Mouse (Mus musculus): ENCODE data around the gene Trappc3. TPM values are rescaled to one million over a fixed set of nuclear protein-coding genes. Genes with fewer than 3 reads are reported as not detected.
A peak's percentile ranks its signal among the peaks of the same experiment; 100 is the strongest.

Trappc3 gene
- total and polyA plus RNA-seq, 3 experiments = 36.2 to 98.3 (median 61.2) TPM

DNA sequence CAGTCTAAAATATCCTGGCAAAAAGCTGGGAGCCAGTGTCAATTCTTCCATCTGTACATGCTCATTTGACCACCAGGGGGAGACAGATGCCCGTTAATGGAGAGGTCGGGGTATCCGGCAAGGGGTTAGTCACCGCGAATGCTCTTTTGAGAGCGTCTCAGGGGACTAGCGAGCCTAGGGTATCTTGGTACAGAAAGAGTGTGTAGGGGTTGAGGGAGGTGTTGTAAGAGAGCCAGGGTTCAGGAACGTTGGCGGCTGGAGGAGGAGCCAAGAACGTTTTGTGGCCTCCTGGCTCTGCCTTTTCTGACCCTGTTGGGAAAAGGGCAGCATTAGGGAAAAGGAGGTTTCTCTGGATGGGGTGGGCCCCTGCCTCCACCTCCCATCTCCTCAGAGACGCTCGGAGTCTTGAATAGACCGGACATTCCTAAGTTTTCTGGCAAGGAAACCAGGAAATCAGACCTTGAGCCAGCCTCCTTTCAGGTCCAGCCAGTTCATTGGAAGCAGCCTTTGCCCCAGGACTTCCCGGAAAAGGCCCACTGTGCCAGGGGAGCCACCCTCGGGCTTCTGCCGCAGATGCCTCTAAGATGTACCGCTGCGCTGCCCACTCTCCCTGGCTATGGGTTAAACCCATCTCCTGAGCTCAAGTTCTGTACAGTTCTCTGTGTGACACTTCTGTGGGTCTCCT lies 34.9 kb upstream of the Trappc3 start:
- Histone ChIP-seq H3K27me3 (ENCODE audit: insufficient read depth, low read length) (peaks cover 9% of the 10 kb centered on the region; the same call in 1 of the 2 replicates), H3K4me1 (ENCODE audit: insufficient read depth, low read depth, low read length) (peaks cover 18% of the 10 kb centered on the region), H3K36me3 (replicated peaks) (peaks cover 14% of the 10 kb centered on the region), H3K4me3 (ENCODE audit: low read depth, low read length) (peak overlapping the region; percentile 28; the same call in 1 of the 2 replicates), H3K9me3 (replicated peaks) (no peaks in the 10 kb centered on the region)
- DNase-seq (ENCODE audit: low spot score) (peak; percentile 43), ATAC-seq (ENCODE audit: extremely low read depth, insufficient number of reproducible peaks, low FRiP score, poor library complexity, severe bottlenecking) (peak; percentile 79)
- TF ChIP-seq GATA2 (IDR thresholded peaks at IDR 0.05; ENCODE audit: borderline replicate concordance, low read depth, low read length) = no peak
- peak; percentile 80 for TF ChIP-seq CTCF (IDR thresholded peaks at IDR 0.05; ENCODE audit: low read depth, low read length)
- no peak for TF ChIP-seq TAL1 (conservative IDR thresholded peaks at IDR 0.05; ENCODE audit: low read depth, low read length)
- TF ChIP-seq POLR2AphosphoS5 (IDR thresholded peaks at IDR 0.05; ENCODE audit: insufficient replicate concordance, low read depth, low read length) = no peak
- no peak for TF ChIP-seq GATA1 (IDR thresholded peaks at IDR 0.05; ENCODE audit: borderline replicate concordance, low read length)

GRCm38 (mm10) chr4:126228144-126228543 lies 34.0 kb upstream of the Trappc3 start:
- no peak for DNase-seq (ENCODE audit: low spot score)
- ATAC-seq (ENCODE audit: extremely low read depth, insufficient number of reproducible peaks, low FRiP score, poor library complexity, severe bottlenecking) = no peak
- Histone ChIP-seq H3K27me3 (ENCODE audit: insufficient read depth, low read length) (peaks cover 9% of the 10 kb centered on the region; the same call in 1 of the 2 replicates), H3K4me3 (ENCODE audit: low read depth, low read length) (no peak overlapping the region), H3K4me1 (ENCODE audit: insufficient read depth, low read depth, low read length) (peaks cover 18% of the 10 kb centered on the region), H3K36me3 (replicated peaks) (peaks cover 23% of the 10 kb centered on the region), H3K9me3 (replicated peaks) (no peaks in the 10 kb centered on the region)
- no peak for TF ChIP-seq POLR2AphosphoS5 (IDR thresholded peaks at IDR 0.05; ENCODE audit: insufficient replicate concordance, low read depth, low read length)
- no peak for TF ChIP-seq GATA2 (IDR thresholded peaks at IDR 0.05; ENCODE audit: borderline replicate concordance, low read depth, low read length)
- no peak for TF ChIP-seq GATA1 (IDR thresholded peaks at IDR 0.05; ENCODE audit: borderline replicate concordance, low read length)
- no peak for TF ChIP-seq TAL1 (conservative IDR thresholded peaks at IDR 0.05; ENCODE audit: low read depth, low read length)
- no peak for TF ChIP-seq CTCF (IDR thresholded peaks at IDR 0.05; ENCODE audit: low read depth, low read length)

DNA sequence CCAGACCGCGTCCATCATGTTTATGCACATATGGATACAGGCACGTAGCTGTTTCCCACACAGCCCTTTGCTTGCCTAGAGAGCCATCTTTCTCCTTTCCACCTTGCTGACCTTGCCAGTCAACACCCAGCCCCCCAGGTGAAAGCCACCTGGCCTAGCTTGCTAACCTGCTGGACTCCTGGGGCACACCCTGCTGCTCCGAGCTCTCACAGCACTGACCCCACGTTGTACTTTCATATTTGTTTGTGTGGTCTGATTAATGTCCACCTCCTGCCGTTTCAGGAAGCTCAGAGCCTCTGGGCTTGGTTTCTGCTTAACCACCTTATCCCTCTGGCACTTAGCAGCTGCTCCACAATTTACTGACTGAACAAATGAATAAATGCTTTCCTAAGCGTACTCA lies 32.2 kb upstream of the Trappc3 start:
- Histone ChIP-seq H3K36me3 (replicated peaks) (peaks cover 41% of the 10 kb centered on the region), H3K4me3 (ENCODE audit: low read depth, low read length) (no peak overlapping the region), H3K9me3 (replicated peaks) (no peaks in the 10 kb centered on the region), H3K4me1 (ENCODE audit: insufficient read depth, low read depth, low read length) (peaks cover 27% of the 10 kb centered on the region), H3K27me3 (ENCODE audit: insufficient read depth, low read length) (peaks cover 7% of the 10 kb centered on the region; the same call in 1 of the 2 replicates)
- no peak for DNase-seq (ENCODE audit: low spot score)
- no peak for ATAC-seq (ENCODE audit: extremely low read depth, insufficient number of reproducible peaks, low FRiP score, poor library complexity, severe bottlenecking)
- TF ChIP-seq POLR2AphosphoS5 (IDR thresholded peaks at IDR 0.05; ENCODE audit: insufficient replicate concordance, low read depth, low read length) = no peak
- TF ChIP-seq TAL1 (conservative IDR thresholded peaks at IDR 0.05; ENCODE audit: low read depth, low read length) = no peak
- no peak for TF ChIP-seq CTCF (IDR thresholded peaks at IDR 0.05; ENCODE audit: low read depth, low read length)
- no peak for TF ChIP-seq GATA2 (IDR thresholded peaks at IDR 0.05; ENCODE audit: borderline replicate concordance, low read depth, low read length)
- no peak for TF ChIP-seq GATA1 (IDR thresholded peaks at IDR 0.05; ENCODE audit: borderline replicate concordance, low read length)

DNA sequence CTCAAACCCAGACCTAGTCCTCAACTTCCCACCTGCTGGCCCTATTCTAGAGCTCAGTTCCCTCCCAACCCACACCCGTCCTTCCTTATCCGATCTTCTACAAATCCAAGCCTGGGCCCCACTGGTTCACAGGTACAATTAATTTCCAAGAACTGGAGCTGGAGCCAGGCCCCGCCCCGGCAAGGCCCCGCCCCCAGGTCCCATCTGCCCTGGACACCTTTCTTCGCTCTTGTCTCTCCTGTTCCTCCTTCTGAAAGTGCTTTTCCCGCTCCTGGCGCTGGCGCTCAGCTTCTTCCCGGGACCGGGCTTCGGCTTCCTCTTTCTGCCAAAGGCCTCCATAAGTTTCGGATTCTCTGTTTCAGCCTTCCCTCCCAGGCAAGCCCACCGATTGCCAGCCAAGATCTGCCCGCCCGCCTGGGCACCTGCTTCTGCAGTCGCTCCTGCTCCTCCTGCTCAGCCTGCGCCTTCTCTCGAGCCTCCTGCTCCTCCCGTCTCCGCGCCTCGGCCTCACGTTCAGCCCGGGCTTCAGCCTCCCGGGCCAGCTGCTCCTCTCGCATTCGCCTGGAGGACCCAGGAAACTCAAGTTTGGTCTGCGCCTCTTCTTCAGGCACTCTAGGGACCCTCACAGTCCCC lies 28.3 kb upstream of the Trappc3 start:
- no peak for TF ChIP-seq CTCF (IDR thresholded peaks at IDR 0.05; ENCODE audit: low read depth, low read length)
- no peak for TF ChIP-seq POLR2AphosphoS5 (IDR thresholded peaks at IDR 0.05; ENCODE audit: insufficient replicate concordance, low read depth, low read length)
- no peak for TF ChIP-seq GATA2 (IDR thresholded peaks at IDR 0.05; ENCODE audit: borderline replicate concordance, low read depth, low read length)
- TF ChIP-seq GATA1 (IDR thresholded peaks at IDR 0.05; ENCODE audit: borderline replicate concordance, low read length) = no peak
- TF ChIP-seq TAL1 (conservative IDR thresholded peaks at IDR 0.05; ENCODE audit: low read depth, low read length) = no peak
- DNase-seq (ENCODE audit: low spot score) (no peak), ATAC-seq (ENCODE audit: extremely low read depth, insufficient number of reproducible peaks, low FRiP score, poor library complexity, severe bottlenecking) (no peak)
- H3K4me3 ChIP-seq (ENCODE audit: low read depth, low read length) = no peak overlapping the region
- H3K36me3 ChIP-seq (replicated peaks) = peaks cover 79% of the 10 kb centered on the region
- H3K4me1 ChIP-seq (ENCODE audit: insufficient read depth, low read depth, low read length) = peaks cover 13% of the 10 kb centered on the region
- H3K9me3 ChIP-seq (replicated peaks) = no peaks in the 10 kb centered on the region
- H3K27me3 ChIP-seq (ENCODE audit: insufficient read depth, low read length) = no peaks in the 10 kb centered on the region; the same call in 1 of the 2 replicates

DNA sequence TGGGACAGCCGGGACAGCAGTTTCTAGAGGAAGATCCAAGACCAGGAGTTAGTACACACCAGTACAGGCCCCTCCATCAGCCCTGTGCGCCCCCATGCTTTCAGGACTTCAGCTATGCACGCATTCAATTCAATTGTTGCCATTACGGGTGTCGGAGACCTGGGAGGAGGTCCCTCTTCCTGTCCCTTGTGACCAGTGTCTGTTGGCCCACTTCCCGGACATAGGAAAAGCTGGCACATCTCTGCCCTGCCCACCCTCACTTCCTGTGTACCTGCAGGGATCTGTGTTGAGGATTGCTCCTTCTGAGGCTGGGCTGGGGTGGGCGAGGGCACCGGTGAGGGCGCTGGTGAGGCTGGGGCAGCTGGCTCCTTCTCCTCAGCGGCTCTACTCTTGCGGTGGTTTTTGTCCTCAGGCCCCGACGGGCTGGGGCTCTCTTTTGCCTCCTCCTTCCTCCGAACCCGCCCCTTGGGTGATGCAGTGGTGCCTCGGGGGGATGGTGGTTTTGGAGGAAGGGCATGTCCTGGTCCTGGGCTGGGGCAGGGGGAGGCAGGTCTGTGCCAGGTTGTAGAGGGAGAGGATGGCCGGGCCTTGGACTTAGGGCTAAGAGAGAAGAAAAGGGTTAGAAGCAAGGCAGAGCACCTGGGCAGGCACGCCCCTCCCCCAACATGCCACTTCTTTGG lies 27.5 kb upstream of the Trappc3 start:
- DNase-seq (ENCODE audit: low spot score) = no peak
- Histone ChIP-seq H3K4me3 (ENCODE audit: low read depth, low read length) (no peak overlapping the region), H3K27me3 (ENCODE audit: insufficient read depth, low read length) (no peaks in the 10 kb centered on the region; the same call in 1 of the 2 replicates), H3K4me1 (ENCODE audit: insufficient read depth, low read depth, low read length) (peaks cover 13% of the 10 kb centered on the region), H3K9me3 (replicated peaks) (no peaks in the 10 kb centered on the region), H3K36me3 (replicated peaks) (peaks cover 85% of the 10 kb centered on the region)
- ATAC-seq (ENCODE audit: extremely low read depth, insufficient number of reproducible peaks, low FRiP score, poor library complexity, severe bottlenecking) = no peak
- TF ChIP-seq GATA1 (IDR thresholded peaks at IDR 0.05; ENCODE audit: borderline replicate concordance, low read length) (no peak), GATA2 (IDR thresholded peaks at IDR 0.05; ENCODE audit: borderline replicate concordance, low read depth, low read length) (no peak)

DNA sequence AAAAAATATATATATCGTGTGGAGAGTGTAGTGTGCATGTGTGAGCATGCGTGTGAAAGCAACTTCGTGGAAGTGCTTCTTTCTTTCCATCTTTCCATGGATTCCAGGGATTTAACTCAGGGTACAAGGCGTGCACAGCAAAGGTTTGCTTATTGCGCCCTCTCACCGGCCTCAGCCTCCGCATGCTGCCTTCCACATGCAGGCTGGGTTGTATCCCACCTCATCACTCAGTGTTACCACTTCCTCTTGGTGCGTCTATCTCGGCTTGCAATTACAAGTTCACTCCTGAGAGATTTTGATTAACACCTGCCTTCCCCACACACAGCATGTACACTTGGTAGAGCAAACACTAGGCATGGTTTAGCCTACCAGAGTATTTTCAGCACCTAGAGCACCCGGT lies 26.9 kb upstream of the Trappc3 start:
- no peaks in the 10 kb centered on the region; the same call in 1 of the 2 replicates for H3K27me3 ChIP-seq (ENCODE audit: insufficient read depth, low read length)
- peaks cover 13% of the 10 kb centered on the region for H3K4me1 ChIP-seq (ENCODE audit: insufficient read depth, low read depth, low read length)
- ATAC-seq (ENCODE audit: extremely low read depth, insufficient number of reproducible peaks, low FRiP score, poor library complexity, severe bottlenecking) (no peak), DNase-seq (ENCODE audit: low spot score) (no peak)
- no peaks in the 10 kb centered on the region for H3K9me3 ChIP-seq (replicated peaks)
- H3K4me3 ChIP-seq (ENCODE audit: low read depth, low read length) = no peak overlapping the region
- TF ChIP-seq TAL1 (conservative IDR thresholded peaks at IDR 0.05; ENCODE audit: low read depth, low read length) (no peak), GATA2 (IDR thresholded peaks at IDR 0.05; ENCODE audit: borderline replicate concordance, low read depth, low read length) (no peak), POLR2AphosphoS5 (IDR thresholded peaks at IDR 0.05; ENCODE audit: insufficient replicate concordance, low read depth, low read length) (no peak), CTCF (IDR thresholded peaks at IDR 0.05; ENCODE audit: low read depth, low read length) (no peak), GATA1 (IDR thresholded peaks at IDR 0.05; ENCODE audit: borderline replicate concordance, low read length) (no peak)
- H3K36me3 ChIP-seq (replicated peaks) = peaks cover 90% of the 10 kb centered on the region

All from G1E (cell line).